Mouse (Mus musculus) heart, adult 18-20 months (tissue): ENCODE results near the gene 1700056E22Rik. TPM values are rescaled to one million over a fixed set of nuclear protein-coding genes. Genes with fewer than 3 reads are reported as not detected.

Source experiments
- DNase-seq, 2 experiments: peaks; one replicate each; pipeline ENCODE4 v3.0.0; 2021 to 2022; ENCODE audit warnings: mixed read lengths in 1 of 2
- total RNA-seq, 2 experiments: library from RNA; stranded (reverse); gene quantifications; 2 replicates each; pipeline ENCODE4 v1.2.3; 2021

1700056E22Rik gene
- total RNA-seq, 2 experiments from 2014 or later: 0.55 to 1.6 TPM

- no peak for DNase-seq
Measured at GRCm38 (mm10) chr1:184051286-184051685, 17.2 kb upstream of the 1700056E22Rik start.

GRCm38 (mm10) chr1:184048675-184049418, 14.7 kb upstream of the 1700056E22Rik start:
- no peak for DNase-seq

DNA sequence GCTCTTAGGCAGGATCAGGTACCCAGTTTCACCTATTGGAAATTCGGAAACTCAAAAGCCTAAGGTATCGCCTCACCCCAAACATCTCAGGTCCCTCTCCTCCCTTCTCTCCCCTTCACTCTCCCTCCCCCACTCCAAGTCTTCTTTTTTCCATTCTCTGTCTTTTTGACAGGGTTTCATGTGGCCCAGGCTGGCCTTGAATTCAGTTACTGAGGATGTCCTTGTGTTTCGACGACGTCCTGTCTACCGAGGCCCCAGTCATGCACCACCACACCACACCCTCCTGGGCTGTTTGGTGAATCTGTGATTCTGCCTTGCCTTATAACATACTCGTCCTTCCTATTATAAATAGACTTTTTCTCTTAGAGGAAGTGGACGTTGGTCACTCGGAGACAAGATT, 13.7 kb upstream of the 1700056E22Rik start:
- DNase-seq: no peak

DNA sequence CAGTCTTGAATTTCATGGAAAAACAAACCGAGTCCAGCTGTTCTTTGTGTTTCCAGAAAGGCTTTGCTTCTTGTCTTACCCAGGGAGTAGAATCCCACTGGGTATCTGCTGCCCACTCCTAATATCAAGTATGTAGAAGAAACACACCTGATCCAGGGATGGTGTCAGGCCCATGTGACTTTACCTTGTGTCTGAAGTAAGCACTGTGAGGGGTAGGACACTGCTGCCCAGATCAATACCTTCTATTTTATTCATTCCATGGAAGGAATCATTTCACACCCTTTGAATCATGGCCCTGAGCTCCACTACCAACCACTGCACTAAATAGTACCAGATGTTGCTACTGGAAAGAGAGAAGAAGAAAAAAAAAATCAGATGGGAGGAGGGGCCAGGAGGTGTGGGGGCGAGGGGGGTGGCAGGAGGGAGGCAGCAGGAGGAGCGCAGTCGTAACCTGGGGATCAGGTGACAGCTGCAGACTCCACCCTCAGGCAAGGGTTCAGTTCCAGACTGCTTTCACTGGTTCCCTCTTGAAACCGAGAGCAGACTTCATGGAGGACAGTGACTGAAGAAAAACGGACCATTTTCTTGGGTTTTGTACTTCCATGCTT, 12.1 kb upstream of the 1700056E22Rik start:
- DNase-seq: no peak

GRCm38 (mm10) chr1:184043391-184043790, 9.3 kb upstream of the 1700056E22Rik start:
- no peak for DNase-seq

- no peak for DNase-seq
Measured at GRCm38 (mm10) chr1:184042745-184043144, 8.6 kb upstream of the 1700056E22Rik start.

DNA sequence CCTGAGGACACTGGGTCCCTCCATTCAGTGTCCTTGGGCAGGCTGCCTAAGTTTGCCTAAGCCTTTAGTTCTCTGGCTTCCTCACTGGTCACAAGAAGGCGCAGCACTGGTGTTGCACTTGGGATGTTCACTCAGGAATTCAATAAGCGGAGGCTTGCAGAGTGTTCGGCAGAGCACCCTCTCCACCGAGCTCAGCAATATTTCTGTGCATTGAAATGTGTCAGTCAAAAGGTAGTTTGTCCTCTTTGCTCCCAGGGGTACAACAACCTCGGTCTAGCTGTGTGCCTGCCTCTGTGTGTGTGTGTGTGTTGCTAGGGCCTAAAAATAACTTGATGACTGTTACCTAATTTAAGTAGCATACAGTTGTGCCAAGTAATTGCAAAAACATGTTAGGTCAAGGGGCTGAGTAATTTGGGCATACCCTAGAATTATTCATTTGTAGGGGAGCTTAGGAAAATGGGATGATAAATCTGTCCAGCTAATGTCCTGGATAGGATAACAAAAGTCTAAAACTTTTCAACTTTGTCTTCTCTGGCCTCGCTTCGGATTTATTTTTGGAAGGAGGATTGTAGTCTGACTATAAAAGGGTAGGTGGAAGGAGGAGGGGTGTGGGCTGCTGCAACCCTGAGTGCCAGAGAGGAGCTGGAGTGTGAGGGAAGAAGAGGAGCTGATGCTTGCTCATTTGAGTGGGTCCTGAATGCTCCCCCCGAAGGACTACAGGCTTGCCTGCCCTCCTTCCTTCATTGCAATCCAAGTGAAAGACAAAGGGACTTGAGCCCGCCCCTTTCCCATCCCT, 7.9 kb upstream of the 1700056E22Rik start:
- DNase-seq: peak; percentile 72 to 79

- DNase-seq: no peak
Measured at GRCm38 (mm10) chr1:184040906-184041305, 6.8 kb upstream of the 1700056E22Rik start.

DNA sequence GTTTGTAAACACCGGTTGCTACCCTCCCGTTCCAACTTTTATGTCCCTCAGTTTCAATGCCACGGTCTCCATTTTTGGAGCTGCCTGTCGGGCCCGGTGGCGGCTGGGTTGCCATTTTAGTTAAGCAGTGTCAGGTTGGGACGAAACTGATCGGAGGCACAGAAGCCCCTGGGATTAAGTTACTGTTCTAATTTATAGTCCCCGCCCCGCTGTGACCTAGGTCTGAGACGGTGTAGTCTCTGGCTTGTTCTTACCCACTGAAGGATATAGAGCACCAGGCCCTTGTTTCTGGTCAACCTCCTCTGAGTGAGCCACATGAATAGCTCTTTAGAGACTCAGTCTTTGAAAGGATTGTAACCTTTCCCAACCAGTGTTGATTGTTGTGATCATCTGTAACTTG, 6.1 kb upstream of the 1700056E22Rik start:
- DNase-seq: no peak

- no peak for DNase-seq
Measured at GRCm38 (mm10) chr1:184039301-184039700, 5.2 kb upstream of the 1700056E22Rik start.

DNA sequence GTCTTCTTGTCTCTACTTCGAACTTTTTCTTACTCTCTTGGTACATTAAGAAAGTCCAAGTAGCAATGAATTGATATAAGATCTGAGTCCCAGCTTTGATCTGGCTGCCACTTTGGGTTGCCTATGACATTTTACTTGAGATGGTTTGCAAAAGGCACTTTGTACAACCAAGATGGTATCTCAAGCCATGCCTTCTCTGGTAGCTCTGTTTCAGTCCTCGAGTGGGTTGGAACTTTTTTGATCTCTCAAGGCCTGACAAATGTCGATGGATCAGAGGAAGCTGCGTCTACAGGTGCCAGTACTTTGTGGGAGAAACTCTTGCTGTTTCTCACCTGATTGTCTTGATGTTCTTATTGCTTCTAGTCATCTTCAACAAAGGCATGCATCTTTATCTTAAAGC, 3.7 kb upstream of the 1700056E22Rik start:
- DNase-seq: no peak

DNA sequence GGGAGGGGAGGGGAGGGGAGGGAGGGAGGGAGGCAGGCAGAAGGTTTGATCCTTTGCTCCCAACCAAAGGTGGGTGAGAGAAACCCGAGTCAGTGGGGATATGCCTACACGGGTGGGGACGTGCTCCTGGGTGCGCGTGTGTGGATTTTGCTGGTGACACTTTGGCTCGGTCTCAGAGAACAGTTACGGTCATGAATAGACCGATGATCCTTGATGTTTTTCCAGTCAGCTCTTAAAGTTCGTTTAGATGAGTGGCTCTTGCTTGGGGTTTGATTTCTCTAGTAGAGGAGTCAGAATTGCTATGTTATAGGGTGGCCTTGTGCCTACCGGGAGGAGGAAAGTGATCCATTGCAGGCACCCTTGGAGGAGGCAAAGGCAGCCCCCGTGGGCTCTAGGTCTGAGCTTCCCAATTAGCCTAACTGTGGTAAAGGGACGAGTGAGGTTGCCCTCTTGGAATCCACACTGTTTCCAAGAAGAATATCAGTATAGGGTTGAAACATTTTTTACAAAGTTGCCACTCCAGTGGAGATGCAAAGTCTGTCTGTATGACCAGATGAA, 1.3 kb upstream of the 1700056E22Rik start:
- DNase-seq: no peak

GRCm38 (mm10) chr1:184034741-184035181, 660 bp upstream of the 1700056E22Rik start:
- DNase-seq: peak in 1 of 2 experiments; percentile 58

DNA sequence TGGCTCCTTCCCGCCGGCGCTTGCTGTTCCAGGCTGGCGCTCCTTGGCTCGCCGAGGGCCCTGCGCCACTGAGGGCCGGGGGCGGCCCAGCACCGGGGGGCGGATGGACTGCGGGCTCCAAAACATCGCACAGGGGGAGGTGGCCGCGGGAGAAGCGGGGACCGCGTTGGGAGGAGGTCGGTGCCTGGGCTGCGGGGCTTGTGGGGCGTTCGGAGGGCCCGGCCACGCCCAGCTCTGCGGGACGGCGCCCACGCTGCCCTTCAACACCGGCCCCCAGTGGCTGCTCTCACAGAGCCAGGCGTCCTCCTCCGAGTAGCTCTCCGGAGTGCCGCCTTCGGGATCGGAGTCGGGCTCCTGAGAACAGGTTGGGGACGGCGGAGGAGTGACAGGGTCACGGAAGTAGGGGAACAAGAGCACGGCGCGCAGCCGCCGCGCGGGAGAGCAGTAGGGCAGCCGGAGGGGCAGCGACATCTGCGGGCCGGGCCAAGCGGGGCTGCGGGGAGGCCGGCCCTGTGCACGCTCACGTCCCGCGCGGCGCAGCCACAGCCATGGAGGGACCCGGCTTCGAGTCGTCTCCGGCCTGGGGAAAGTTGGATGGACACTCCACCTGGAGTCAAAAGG, 601 bp downstream of the 1700056E22Rik start:
- peak in 1 of 2 experiments; percentile 80 for DNase-seq

DNA sequence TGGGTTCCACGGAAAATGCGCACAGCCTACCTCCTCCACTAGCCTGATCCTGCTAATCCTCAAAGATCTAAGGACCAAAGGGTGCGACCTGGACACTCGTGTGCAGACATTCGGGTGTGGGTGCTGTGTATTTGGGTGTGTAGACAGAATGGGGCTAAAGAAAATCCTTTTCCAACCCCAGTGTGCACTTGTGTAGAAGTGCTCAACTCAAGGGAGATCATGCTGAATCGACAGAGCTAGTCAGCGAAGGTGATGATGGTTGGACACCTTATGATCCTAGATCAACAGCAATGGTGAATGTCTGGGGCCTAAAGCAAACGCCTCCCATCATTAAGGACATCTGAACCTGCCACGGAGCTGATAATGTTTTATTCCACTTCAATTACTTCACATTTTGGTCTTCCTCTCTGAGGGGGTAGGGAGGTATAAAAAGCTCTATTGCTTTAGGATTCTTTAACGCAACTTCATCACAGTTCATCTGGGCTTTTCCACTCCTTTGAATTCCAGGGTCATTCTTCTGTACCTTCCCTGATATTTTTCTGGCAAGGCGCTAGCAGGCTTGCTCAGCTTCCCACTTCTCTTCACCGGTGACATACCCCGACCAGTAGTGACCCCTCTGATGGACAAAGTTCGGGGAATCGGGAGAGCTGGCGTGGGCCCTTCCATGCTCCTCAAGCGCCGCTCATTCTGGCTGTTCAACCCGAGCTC, 1.3 kb downstream of the 1700056E22Rik start:
- no peak for DNase-seq

DNA sequence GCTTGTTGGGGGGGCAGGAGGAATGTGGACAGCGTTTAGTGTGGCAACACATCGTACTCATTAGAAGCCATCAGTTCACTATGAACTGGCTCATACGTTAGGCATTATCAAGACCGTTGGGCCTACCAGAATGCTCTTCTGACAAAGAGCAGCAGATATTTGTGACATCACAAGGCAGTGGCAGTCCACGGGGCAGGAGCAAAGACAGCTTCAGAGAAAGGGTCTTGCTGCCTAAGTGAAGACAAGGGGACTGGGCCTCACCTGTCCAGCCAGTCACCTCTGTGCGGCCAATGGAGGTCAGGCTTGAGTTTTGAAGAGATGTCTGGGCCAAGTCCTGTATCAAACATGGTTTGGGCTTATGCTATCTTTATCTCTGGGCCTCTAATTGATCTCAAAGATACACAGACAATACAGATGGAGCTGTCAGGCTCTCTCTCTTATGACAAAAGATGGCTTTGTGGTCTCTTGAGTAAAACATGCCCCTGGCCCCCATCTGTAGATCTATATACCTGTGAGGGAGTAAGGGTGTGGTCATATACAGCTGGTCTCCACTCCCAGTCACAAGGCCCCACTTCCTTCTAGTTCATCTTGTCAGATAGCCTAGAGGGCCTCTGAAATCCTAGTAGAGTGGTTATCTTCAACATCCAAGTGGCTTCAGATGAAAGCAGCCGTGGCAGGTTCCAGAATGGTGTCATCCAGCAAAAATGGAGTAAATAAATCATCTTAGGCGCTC, 3.9 kb downstream of the 1700056E22Rik start:
- DNase-seq: no peak

DNA sequence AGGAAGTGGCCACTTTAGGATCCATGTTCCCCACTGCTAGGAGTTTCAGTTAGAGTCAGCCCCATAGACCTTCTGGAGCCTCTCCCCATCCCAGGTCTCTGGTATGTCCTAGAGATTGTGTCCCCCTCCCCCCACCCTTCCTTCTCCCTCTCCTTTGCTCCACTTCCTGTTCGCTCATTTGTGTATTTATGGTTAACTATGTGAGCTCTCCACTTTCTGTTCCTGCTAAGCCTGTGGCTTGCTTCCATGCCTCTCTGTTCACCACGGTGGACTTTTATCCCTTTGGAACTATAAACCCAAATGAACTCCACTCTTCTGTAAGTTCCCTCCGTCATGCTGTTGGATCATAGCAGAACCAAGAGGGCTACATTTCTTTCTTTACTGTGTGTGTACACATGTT, 7.1 kb downstream of the 1700056E22Rik start:
- no peak for DNase-seq

DNA sequence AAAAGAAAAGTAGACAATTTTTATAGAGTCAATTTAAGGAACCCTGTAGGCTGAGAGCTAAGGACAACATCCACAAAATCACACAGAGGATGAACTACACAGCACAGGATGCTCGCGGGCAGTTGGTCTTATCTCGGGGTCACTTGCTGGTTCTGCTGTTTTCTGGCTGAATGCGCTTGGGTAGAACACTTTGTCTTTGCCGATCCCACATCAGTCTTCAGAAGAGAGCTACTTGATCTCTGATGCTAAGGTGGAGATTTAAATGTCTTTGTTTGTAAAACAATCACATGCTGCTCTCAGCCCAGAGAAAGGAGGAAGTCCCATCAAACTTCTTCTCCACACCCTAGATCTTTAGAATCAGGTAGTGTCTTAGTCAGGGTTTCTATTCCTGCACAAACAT, 9.0 kb downstream of the 1700056E22Rik start:
- DNase-seq: no peak

DNA sequence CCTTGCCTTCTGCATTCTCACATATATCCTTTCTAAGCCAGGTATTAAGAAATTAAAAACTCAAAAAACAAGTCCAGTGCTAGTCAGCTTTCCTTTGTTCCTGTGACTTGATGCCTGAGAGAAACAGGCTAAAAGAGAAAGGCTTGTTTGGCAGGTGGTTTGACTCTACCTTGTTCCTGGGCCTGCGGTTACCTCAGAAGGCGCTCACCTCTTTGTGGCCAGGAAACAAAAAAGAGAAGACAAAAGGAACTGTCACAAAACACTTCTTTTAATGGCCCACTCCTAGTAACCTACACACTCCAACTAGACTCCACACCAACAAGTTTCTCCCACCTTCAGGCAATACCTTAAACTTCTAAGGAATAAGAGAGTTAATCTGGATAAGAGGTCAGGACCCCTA, 9.5 kb downstream of the 1700056E22Rik start:
- no peak for DNase-seq

DNA sequence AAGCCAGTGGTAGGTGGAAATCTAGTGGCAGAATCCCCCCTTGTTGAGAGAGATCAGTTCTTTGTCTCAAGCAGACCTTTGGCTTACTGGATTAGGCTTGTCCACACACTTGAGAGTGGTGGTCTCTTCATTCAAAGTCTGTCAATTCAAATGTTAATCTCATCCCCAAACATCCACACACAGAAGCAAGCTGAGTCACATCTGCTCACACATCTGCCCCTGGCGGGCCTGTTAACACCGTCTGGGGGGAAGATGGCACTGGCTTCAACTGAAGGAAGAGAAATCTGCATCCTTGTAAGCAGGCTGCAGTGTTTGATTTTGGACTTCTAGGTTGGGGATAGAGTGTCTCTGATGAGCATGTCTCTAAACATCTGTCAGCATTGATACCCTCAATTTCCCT, 10.1 kb downstream of the 1700056E22Rik start:
- DNase-seq: no peak

- DNase-seq: no peak
Measured at GRCm38 (mm10) chr1:184019722-184020107, 14.4 kb downstream of the 1700056E22Rik start.
